Mouse (Mus musculus): Measurements from ENCODE around the gene Cox6a2.

DNA sequence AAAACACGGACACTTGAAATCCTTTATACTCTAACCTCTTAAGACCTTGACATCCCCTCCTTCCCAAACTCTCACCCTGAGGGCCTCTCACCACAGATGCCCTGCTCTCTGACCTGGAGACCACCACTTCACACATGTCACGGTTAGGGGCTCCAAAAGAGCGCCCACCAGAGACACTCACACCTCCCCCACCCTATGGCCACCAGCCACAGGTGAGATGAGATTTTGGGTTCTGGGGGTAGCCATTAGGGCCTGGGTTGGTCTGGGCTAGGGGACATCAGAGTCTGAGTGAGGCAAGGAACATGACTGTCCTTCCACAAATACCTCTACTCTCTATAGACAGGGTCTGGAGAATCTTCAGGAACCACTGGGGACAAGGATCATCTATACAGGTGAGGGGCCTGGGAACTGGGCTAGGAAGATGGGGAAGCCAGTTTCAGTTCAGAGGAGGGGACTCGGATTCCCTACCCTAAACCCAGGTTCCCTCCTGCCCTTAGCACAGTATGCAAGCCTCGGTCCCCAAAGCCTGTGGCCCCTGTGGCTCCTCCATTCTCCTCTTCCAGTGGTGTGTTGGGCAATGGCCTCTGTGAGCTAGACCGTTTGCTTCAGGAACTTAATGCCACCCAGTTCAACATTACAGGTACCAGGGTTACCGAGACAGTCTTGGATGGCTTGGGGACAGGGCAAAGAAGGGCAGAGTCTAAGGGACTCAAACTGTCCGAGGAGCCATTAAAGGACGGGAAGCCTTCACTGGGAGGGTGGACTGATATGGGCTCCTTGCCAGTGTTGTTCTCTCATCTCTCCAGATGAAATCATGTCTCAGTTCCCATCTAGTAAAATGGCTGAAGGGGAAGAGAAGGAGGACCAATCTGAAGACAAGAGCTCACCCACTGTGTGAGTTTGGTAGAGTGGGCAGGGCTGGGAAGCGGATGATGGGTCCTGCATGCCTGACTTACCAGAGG, 42.2 kb upstream of the Cox6a2 start:
- TF ChIP-seq CTCF (IDR thresholded peaks at IDR 0.05; ENCODE audit: borderline replicate concordance, control insufficient read depth, extremely low read depth, insufficient read depth, low read length, poor library complexity) (no peak), POLR2A (IDR thresholded peaks at IDR 0.05; ENCODE audit: control insufficient read depth, extremely low read depth, insufficient read depth, low read length, poor library complexity) (no peak)

All from thymus, adult 2 months (tissue).